Mouse (Mus musculus): Measurements from ENCODE around the gene Aen. TPM values are rescaled to one million over a fixed set of nuclear protein-coding genes. Genes with fewer than 3 reads are reported as not detected.

Gene Aen
- polyA plus RNA-seq (2015; fragmentation: Nextera tagmentation; extraction: Ambion mirVana): 35.9 and 38.4 TPM in 2 replicates

DNA sequence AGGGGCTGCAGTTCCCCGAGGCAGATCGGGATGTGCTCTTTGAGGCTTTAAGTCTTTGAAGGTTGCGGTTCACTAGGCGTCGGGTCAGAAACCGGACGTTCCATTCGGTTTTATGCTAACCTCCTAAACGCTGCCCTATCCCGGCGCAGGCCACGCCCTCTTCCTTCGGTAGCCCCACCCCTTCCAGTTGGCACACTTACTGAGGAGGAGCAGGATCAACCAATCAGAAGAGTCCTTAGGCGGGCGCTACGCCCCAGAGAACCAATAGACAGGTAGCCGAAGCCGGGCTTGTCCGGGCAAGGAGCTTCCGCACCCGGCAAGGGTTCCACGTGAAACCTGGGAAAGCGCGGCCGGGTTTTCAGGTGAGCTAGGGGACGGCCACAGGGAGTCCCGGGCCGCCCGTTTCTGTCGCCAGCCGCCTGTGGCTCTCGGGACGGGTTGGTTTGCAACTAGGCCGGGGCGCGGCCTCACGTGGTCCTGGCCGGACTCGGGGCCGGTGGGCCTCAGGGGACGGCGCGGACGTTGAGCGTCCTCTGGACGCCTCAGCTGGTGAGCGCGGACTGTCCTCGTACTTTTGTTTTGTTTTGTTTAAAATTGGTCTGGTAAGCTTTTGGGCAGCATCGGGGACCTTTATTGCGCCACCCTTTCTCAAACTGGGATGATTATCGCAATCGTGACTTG is at the start of gene Aen:
Gene Aen, plus strand, starts transcription at position 202 of the 681 bp plus-strand sequence.
- peak within 1 kb of the TSS; percentile 83 for H3K4me3 ChIP-seq (replicated peaks; ENCODE audit: low read length)
- peak; percentile 98 for ATAC-seq (ENCODE audit: insufficient read depth, low FRiP score)
- H3K9me3 ChIP-seq (replicated peaks; ENCODE audit: control insufficient read depth, low read length): no peaks in the 10 kb centered on the region
- H3K27me3 ChIP-seq (ENCODE audit: control insufficient read depth, insufficient read depth, low read length): no peaks in the 10 kb centered on the region
- peak within 1 kb of the TSS; percentile 29; the same call in 1 of the 2 replicates for H3K27ac ChIP-seq (ENCODE audit: low read length)
- peaks cover 3% of the 10 kb centered on the region; the same call in 1 of the 2 replicates for H3K36me3 ChIP-seq (ENCODE audit: control insufficient read depth, insufficient read depth, low read length)
- peak within 1 kb of the TSS; percentile 93 for H3K4me2 ChIP-seq (ENCODE audit: low read depth, low read length)
- peaks cover 12% of the 10 kb centered on the region for H3K4me1 ChIP-seq (ENCODE audit: control insufficient read depth, insufficient read depth, low read length)
- under 1% methylated on average over 53 of the region's 53 CpGs for WGBS
- H3K9ac ChIP-seq (ENCODE audit: low read length): peak within 1 kb of the TSS; percentile 87

- Histone ChIP-seq H3K36me3 (ENCODE audit: control insufficient read depth, insufficient read depth, low read length) (peaks cover 13% of the 10 kb centered on the region; the same call in 1 of the 2 replicates), H3K27me3 (ENCODE audit: control insufficient read depth, insufficient read depth, low read length) (no peaks in the 10 kb centered on the region), H3K27ac (ENCODE audit: low read length) (peak overlapping the region; percentile 75; the same call in 1 of the 2 replicates), H3K4me3 (replicated peaks; ENCODE audit: low read length) (peak overlapping the region; percentile 75), H3K9ac (ENCODE audit: low read length) (peak overlapping the region; percentile 90), H3K4me1 (ENCODE audit: control insufficient read depth, insufficient read depth, low read length) (no peaks in the 10 kb centered on the region; the same call in 1 of the 2 replicates), H3K9me3 (replicated peaks; ENCODE audit: control insufficient read depth, low read length) (no peaks in the 10 kb centered on the region), H3K4me2 (ENCODE audit: low read depth, low read length) (peak overlapping the region; percentile 81)
- no peak for ATAC-seq (ENCODE audit: insufficient read depth, low FRiP score)
- 37% methylated on average over 12 of the region's 12 CpGs for WGBS
Measured at GRCm38 (mm10) chr7:78846066-78846716, 49.5 kb upstream of the Aen start.

GRCm38 (mm10) chr7:78846737-78847434 is 48.8 kb upstream of the Aen start, which contains the start of gene Det1:
Det1 (minus strand) TSS chr7:78847263.
- H3K4me1 ChIP-seq (ENCODE audit: control insufficient read depth, insufficient read depth, low read length): no peaks in the 10 kb centered on the region; the same call in 1 of the 2 replicates
- under 1% methylated on average over 54 of the region's 54 CpGs for WGBS
- H3K9me3 ChIP-seq (replicated peaks; ENCODE audit: control insufficient read depth, low read length): no peaks in the 10 kb centered on the region
- peak within 1 kb of the TSS; percentile 75 for H3K4me3 ChIP-seq (replicated peaks; ENCODE audit: low read length)
- H3K27me3 ChIP-seq (ENCODE audit: control insufficient read depth, insufficient read depth, low read length): no peaks in the 10 kb centered on the region
- peak; percentile 93 for ATAC-seq (ENCODE audit: insufficient read depth, low FRiP score)
- H3K27ac ChIP-seq (ENCODE audit: low read length): peak within 1 kb of the TSS; percentile 75
- peaks cover 13% of the 10 kb centered on the region; the same call in 1 of the 2 replicates for H3K36me3 ChIP-seq (ENCODE audit: control insufficient read depth, insufficient read depth, low read length)
- peak within 1 kb of the TSS; percentile 81 for H3K4me2 ChIP-seq (ENCODE audit: low read depth, low read length)
- peak within 1 kb of the TSS; percentile 90 for H3K9ac ChIP-seq (ENCODE audit: low read length)

DNA sequence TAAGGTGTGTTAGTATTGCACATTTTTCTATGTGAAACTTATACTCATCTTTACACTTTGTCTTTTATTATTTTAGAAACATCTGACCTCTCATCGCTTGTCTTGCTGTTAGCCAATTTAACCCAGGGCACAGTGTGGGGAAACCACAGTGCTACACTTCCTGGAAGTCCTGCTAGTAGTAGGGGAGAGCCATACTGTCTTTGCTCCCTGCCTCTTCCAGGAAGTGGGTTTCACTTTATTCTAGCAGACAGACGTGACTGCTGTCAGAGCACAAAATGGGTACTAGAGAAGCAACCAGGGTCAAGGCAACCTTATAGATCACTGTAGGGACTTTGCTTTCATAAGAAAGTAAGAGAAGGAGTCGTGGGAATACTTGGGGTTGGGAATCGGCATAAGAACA is 41.6 kb upstream of the Aen start:
- H3K4me3 ChIP-seq (replicated peaks; ENCODE audit: low read length): no peak overlapping the region
- H3K27ac ChIP-seq (ENCODE audit: low read length): no peak overlapping the region
- no peaks in the 10 kb centered on the region for H3K27me3 ChIP-seq (ENCODE audit: control insufficient read depth, insufficient read depth, low read length)
- no peaks in the 10 kb centered on the region for H3K4me1 ChIP-seq (ENCODE audit: control insufficient read depth, insufficient read depth, low read length)
- H3K9ac ChIP-seq (ENCODE audit: low read length): no peak overlapping the region
- no peaks in the 10 kb centered on the region for H3K36me3 ChIP-seq (ENCODE audit: control insufficient read depth, insufficient read depth, low read length)
- WGBS: 58% methylated on average over 4 of the region's 4 CpGs
- no peak overlapping the region for H3K4me2 ChIP-seq (ENCODE audit: low read depth, low read length)
- no peaks in the 10 kb centered on the region for H3K9me3 ChIP-seq (replicated peaks; ENCODE audit: control insufficient read depth, low read length)
- ATAC-seq (ENCODE audit: insufficient read depth, low FRiP score): no peak

DNA sequence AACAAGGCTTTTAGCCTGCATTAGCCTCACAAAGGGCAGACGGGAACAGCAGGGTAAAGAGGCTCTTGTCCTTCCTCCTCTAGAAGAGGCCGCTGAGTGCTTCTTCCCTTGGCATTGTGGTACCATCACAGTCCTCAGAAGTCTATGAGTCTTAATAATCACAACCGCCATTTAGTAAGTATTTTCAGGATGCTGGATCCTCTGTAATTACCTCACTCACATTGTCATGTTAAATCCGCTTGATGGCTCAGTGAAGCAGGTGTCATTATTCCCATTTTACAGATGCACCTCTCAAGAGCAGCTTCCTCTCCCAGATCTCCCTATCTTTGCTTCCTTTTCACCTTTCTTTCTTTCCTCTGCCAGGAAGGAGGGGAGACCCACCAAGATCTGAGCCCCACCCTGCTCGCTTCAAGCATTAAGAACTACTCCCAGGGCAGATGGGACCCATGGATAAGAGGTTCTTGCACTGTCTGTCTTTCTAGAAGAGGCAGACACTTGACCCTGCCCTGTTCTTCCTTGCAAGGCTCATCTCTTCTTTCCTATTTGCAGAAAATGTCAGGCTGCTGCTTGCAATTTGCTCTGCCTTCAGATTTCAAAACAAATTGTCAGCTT is 40.5 kb upstream of the Aen start:
- Histone ChIP-seq H3K4me2 (ENCODE audit: low read depth, low read length) (no peak overlapping the region), H3K9me3 (replicated peaks; ENCODE audit: control insufficient read depth, low read length) (no peaks in the 10 kb centered on the region), H3K36me3 (ENCODE audit: control insufficient read depth, insufficient read depth, low read length) (no peaks in the 10 kb centered on the region), H3K9ac (ENCODE audit: low read length) (no peak overlapping the region), H3K4me1 (ENCODE audit: control insufficient read depth, insufficient read depth, low read length) (no peaks in the 10 kb centered on the region), H3K27me3 (ENCODE audit: control insufficient read depth, insufficient read depth, low read length) (no peaks in the 10 kb centered on the region), H3K27ac (ENCODE audit: low read length) (no peak overlapping the region), H3K4me3 (replicated peaks; ENCODE audit: low read length) (no peak overlapping the region)
- WGBS: 64% methylated on average over 5 of the region's 5 CpGs
- no peak for ATAC-seq (ENCODE audit: insufficient read depth, low FRiP score)

GRCm38 (mm10) chr7:78863796-78864445 is 31.7 kb upstream of the Aen start:
- Histone ChIP-seq H3K4me1 (ENCODE audit: control insufficient read depth, insufficient read depth, low read length) (no peaks in the 10 kb centered on the region), H3K36me3 (ENCODE audit: control insufficient read depth, insufficient read depth, low read length) (no peaks in the 10 kb centered on the region), H3K4me3 (replicated peaks; ENCODE audit: low read length) (no peak overlapping the region), H3K27me3 (ENCODE audit: control insufficient read depth, insufficient read depth, low read length) (no peaks in the 10 kb centered on the region), H3K9me3 (replicated peaks; ENCODE audit: control insufficient read depth, low read length) (no peaks in the 10 kb centered on the region), H3K27ac (ENCODE audit: low read length) (no peak overlapping the region), H3K9ac (ENCODE audit: low read length) (no peak overlapping the region), H3K4me2 (ENCODE audit: low read depth, low read length) (no peak overlapping the region)
- no peak for ATAC-seq (ENCODE audit: insufficient read depth, low FRiP score)
- WGBS: 53% methylated on average over 7 of the region's 7 CpGs

GRCm38 (mm10) chr7:78864446-78864802 is 31.2 kb upstream of the Aen start:
- 46% methylated on average over 4 of the region's 4 CpGs for WGBS
- no peak overlapping the region for H3K4me3 ChIP-seq (replicated peaks; ENCODE audit: low read length)
- no peaks in the 10 kb centered on the region for H3K27me3 ChIP-seq (ENCODE audit: control insufficient read depth, insufficient read depth, low read length)
- H3K4me1 ChIP-seq (ENCODE audit: control insufficient read depth, insufficient read depth, low read length): no peaks in the 10 kb centered on the region
- H3K9me3 ChIP-seq (replicated peaks; ENCODE audit: control insufficient read depth, low read length): no peaks in the 10 kb centered on the region
- no peak overlapping the region for H3K4me2 ChIP-seq (ENCODE audit: low read depth, low read length)
- no peaks in the 10 kb centered on the region for H3K36me3 ChIP-seq (ENCODE audit: control insufficient read depth, insufficient read depth, low read length)
- H3K27ac ChIP-seq (ENCODE audit: low read length): no peak overlapping the region
- H3K9ac ChIP-seq (ENCODE audit: low read length): no peak overlapping the region
- no peak for ATAC-seq (ENCODE audit: insufficient read depth, low FRiP score)

DNA sequence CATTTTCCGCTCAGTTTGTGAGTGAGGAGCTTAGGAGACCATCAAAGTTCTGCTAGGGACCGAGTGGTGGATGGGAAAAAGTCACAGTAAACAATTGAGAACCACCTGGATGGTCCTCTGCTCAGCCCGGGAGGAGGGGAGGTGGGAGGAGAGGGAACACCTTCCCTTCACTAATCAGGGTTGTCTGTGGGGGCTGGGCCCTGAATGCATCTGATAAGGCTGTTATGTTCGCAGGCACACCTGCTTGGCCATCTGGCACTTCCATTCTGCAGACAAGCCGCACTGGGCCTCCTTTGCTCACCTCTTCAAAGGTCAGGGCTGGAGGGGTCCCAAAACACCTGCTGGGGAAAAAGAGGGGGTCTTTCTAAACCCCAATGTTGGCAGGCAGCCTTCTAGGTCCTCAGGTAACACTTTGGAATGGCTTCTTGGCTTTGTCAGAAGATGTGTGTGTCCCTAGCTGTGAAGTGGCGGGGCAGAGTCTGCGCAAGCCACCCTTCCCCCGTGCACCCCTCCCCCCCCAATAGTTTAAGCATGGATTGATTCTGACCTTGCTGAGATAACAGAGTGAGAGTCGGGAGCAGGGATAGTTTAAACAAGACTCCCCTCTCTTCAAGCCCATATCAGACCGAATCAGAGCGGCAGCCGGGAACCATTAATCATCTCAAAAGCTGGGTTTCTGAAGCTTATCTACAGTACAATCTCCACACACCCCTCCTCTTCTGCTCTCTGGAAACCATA is 30.3 kb upstream of the Aen start:
- Histone ChIP-seq H3K4me3 (replicated peaks; ENCODE audit: low read length) (no peak overlapping the region), H3K27me3 (ENCODE audit: control insufficient read depth, insufficient read depth, low read length) (no peaks in the 10 kb centered on the region), H3K9me3 (replicated peaks; ENCODE audit: control insufficient read depth, low read length) (no peaks in the 10 kb centered on the region), H3K27ac (ENCODE audit: low read length) (no peak overlapping the region), H3K36me3 (ENCODE audit: control insufficient read depth, insufficient read depth, low read length) (no peaks in the 10 kb centered on the region), H3K9ac (ENCODE audit: low read length) (no peak overlapping the region), H3K4me1 (ENCODE audit: control insufficient read depth, insufficient read depth, low read length) (no peaks in the 10 kb centered on the region), H3K4me2 (ENCODE audit: low read depth, low read length) (no peak overlapping the region)
- WGBS: 29% methylated on average over 12 of the region's 12 CpGs
- no peak for ATAC-seq (ENCODE audit: insufficient read depth, low FRiP score)
